Mouse (Mus musculus) left cerebral cortex, postnatal 14 days (tissue): ENCODE measurements around the gene Dnm3. TPM values are rescaled to one million over a fixed set of nuclear protein-coding genes. Genes with fewer than 3 reads are reported as not detected.

Experiments used
- DNase-seq, 2 experiments: peaks; one replicate each; pipeline ENCODE4 v3.0.0; 2021 to 2022; ENCODE audit warnings: low spot score in 2 of 2, mixed read lengths in 1 of 2
- intact Hi-C: fragments of 180-260 bp; cut with DNase I; formaldehyde crosslinking; loops from one replicate; pipeline ENCODE4 v1.15.1; 2025
- total RNA-seq, 2 experiments: library from RNA; stranded (reverse); gene quantifications; 2 replicates each; pipeline ENCODE4 v1.2.3; 2021

The Dnm3 gene
- total RNA-seq, 2 experiments from 2014 or later = 78.1 to 80.3 TPM

GRCm38 (mm10) chr1:162222353-162222752, 255.5 kb downstream of the Dnm3 start:
- intact Hi-C loops = no loop called here
- DNase-seq = no peak

DNA sequence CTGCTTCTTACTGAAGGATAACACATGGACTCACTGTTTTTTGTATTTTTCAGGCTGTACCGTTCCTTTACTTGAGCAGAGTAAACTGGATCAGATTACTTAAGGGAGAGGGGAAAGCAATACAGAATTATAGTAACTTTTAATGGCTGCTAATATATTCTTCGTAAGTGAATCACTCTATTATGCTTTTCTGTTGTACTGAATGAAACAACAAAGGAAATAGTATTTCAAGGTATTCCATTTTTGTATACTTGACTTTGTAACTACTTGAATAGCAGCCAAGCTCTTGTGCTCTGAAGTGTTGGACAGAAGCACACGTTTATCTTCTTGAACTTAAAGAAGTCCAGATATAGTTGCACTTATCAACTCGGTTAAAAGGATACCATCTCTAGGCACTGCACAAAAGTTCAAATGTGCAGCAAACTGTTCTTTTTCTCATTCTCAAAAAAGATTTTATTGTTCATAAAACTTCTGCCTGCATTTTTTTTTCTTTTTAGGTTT, 256.0 kb downstream of the Dnm3 start:
- no peak for DNase-seq
- intact Hi-C loops = no loop called here

GRCm38 (mm10) chr1:162220891-162221290, 256.9 kb downstream of the Dnm3 start:
- intact Hi-C loops = no loop called here

GRCm38 (mm10) chr1:162219781-162220180, 258.1 kb downstream of the Dnm3 start:
- intact Hi-C loops = no loop called here
- no peak for DNase-seq

More at GRCm38 (mm10) chr1:162220891-162221290, 256.9 kb downstream of the Dnm3 start:
- no peak for DNase-seq

DNA sequence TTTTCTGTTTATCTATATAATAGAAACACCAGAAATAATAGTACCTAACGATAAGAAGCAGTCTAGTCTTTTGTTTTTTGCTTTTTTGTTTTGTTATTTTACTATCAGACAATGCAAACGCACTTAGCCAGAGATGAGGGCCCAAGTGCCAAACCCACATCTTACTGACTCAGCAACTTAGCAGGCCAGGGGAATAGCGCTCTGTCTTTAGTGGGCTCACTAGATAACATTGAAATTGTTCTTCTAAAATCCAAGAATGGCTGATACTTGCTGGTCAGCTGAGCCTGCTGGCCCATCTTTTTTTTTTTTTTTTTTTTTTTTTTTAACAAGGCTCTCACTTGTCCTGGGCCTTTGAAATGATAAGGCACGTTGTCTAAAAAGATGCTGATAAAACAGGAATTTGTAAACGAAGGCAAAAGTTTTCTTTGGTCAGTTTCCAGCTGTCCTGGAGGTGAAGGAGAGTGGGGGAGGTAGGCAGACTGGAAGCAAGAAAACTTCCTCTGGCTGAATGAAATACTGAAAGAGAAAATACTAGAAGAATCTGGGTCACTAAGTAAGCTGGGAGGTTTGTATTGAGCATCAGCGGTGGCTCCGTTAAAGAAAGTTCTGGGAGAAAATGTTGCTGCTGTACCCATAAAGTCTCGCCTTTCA, 259.2 kb downstream of the Dnm3 start:
- intact Hi-C loops = no loop called here
- no peak for DNase-seq

DNA sequence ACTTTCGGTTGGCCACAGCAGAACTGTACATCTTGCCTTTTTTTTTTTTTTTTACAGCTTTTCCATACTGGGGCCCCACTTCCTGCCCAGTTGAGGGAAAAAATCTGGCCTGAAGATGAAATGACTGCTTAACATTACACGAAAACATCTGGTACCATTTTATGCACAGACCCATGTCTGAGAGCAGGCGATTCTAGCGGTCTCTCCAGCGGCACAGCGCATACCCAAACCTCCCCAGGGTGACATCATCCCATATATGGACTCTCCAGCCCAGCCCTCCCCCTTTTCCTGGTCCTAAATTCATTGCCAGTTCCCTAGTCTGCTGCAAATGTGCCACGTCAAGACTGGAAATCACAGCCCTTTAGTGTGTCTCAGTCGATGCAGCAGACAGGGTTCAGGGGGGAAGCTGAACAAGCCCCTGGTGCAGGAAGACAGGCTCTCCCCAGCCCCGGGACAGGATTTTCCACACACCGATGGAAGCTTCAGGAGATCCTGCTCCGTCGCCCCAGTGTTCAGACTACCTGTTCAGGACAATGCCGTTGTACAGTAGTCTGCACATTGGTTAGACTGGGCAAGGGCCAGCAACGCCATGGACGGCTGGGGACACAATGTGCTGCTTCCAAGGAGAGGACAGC, 260.4 kb downstream of the Dnm3 start:
- DNase-seq = no peak
- intact Hi-C loops = no loop called here

GRCm38 (mm10) chr1:162216656-162217055, 261.2 kb downstream of the Dnm3 start:
- intact Hi-C loops = no loop called here

GRCm38 (mm10) chr1:162215743-162216142, 262.1 kb downstream of the Dnm3 start:
- intact Hi-C loops = no loop called here

More at GRCm38 (mm10) chr1:162216656-162217055, 261.2 kb downstream of the Dnm3 start:
- DNase-seq = no peak

DNA sequence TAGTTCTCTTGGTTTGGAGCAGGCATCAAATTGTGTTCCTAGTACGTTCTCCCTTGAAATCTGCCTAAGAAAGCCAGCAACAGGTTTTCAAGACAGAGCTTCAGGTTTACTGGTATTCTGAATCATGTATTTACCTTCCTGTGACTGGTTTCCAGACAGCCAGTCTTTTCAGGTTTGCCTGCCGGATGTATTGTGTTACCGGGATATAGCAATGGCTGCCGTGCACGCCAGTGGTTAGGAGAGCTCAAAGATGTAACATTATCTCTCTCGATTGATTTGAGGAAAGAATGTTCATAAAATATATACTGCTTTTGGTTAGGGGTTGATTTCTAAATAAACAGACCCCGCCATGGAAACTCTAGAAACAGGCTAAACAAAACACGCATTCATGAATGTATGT, 264.8 kb downstream of the Dnm3 start:
- intact Hi-C loops = no loop called here
- DNase-seq = no peak

More at GRCm38 (mm10) chr1:162215743-162216142, 262.1 kb downstream of the Dnm3 start:
- no peak for DNase-seq

GRCm38 (mm10) chr1:162210529-162210928, 267.3 kb downstream of the Dnm3 start:
- DNase-seq = no peak
- intact Hi-C loops = no loop called here

- intact Hi-C loops = no loop called here
- no peak for DNase-seq
Observed at GRCm38 (mm10) chr1:162209487-162210149, 268.2 kb downstream of the Dnm3 start.

- intact Hi-C loops = no loop called here
- no peak for DNase-seq
Observed at GRCm38 (mm10) chr1:162209010-162209409, 268.8 kb downstream of the Dnm3 start.

- intact Hi-C loops = no loop called here
- no peak for DNase-seq
Observed at GRCm38 (mm10) chr1:162207708-162208043, 270.2 kb downstream of the Dnm3 start.

DNA sequence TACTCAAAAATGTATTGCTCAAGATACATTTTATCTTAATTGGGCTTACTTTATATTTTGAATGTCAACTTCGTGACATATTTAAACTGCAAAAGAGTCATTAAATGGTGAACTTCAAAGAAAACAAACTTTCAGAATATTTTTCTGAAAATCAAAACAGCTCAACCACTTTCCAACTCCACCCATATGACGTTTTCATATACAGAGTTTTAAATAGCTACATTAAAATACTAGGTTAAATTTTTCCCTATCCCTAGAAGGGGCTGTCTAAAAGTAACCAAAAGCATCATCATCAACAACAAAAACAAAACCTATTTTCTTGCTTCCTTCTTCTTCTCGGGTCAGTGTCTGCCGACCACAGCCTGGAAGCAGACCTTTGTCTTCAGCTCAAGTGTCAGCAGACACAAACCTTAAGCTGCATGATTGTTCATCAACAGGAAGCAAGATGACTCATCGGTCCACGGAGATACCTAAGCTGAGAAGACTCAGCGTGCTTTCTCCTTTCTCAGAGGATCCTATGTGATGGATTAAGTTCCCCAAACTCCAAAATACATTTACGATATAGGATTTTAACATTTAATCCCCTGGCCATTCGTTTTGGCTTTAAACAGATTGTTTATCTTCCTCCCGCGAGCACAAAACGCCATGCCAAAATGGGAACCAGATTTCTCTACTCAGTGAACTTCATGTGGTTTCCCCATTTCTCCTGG, 270.7 kb downstream of the Dnm3 start:
- no peak for DNase-seq
- intact Hi-C loops = no loop called here

DNA sequence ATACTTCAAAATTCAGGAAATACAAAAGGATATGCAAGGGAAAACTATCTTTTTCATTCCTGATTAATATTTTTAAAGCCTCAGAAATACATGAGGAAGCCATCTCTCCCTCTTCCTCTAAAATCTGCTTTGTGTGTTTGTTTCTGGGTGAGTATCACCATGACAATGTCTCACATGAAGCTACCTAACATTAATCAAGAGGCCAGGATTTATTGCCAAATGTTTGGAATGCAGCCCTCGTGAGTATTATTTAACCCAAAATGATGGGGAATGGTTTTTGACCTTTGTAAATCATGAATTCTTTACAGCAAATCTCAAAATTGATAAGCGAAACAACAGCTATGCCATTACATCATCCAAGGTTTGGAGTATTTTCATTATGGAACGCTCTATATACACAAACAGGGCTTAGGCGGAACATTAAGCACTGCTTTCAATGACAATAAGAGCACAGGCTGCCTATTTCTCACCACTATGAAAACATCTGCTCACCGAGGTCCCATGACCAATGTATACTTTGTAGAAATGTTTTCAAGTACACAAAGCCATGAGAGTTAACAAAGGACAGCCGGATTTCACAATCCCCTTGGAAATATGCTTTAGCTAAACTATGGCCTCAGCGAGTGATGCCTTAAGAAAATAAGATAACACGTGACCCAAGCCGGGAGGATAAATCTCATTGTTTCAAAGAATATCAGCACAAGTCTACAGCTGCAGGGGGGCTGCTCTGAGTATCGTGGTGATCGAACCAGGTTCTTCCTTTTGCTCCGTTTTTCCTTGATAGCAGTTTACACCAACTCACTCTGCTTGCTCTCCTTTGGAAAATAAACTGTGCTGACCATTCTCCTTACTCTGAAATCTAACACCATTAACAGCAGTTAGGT, 275.1 kb downstream of the Dnm3 start:
- intact Hi-C loops = no loop called here
- DNase-seq = no peak

- DNase-seq = no peak
- intact Hi-C loops = no loop called here
Observed at GRCm38 (mm10) chr1:162200446-162200845, 277.4 kb downstream of the Dnm3 start.

GRCm38 (mm10) chr1:162196812-162197680, 280.8 kb downstream of the Dnm3 start:
- DNase-seq = no peak
- intact Hi-C loops = no loop called here

GRCm38 (mm10) chr1:162188744-162189143, 289.1 kb downstream of the Dnm3 start:
- intact Hi-C loops = no loop called here
- no peak for DNase-seq
